Mouse (Mus musculus) cerebellum, adult 2 months (tissue): ENCODE measurements around the gene Immp2l.

ENCODE experiments used
- CTCF ChIP-seq: fragments of 200-500 bp; IDR thresholded peaks from 2 replicates; pipeline ENCODE4 v1.5.1; 2011; ENCODE audit warnings: low read depth, mild to moderate bottlenecking, control low read depth, low read length, moderate library complexity, borderline replicate concordance; ENCODE audit not compliant: insufficient read depth
- POLR2A ChIP-seq: fragments of 200-500 bp; IDR thresholded peaks from 2 replicates; pipeline ENCODE4 v1.6.1; 2011; ENCODE audit warnings: low read length, control low read depth, borderline replicate concordance; ENCODE audit not compliant: insufficient read depth

DNA sequence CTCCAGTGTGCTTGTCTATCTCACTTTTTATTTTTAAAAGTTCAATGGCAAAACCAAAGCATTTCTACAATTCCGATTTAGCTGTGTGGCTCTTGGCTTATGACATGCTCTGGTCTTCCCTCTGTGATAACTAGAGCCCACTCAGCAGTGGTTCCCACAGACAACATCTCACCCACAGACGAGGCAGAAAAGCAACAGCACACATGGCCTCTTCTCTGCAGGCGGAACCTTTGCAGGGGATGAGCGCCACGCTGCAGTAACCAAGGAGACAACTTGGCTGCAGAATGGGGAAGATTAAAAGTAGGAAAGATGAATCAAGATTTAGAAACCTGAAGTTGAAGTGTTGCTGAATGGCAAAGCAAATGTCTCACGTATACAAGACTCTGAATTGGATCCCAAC lies 597.5 kb downstream of the Immp2l start:
- no peak for TF ChIP-seq CTCF
- TF ChIP-seq POLR2A: no peak
